Comparison of ENCODE assay signal across 9 mouse cellular contexts in the genomic region with DNA sequence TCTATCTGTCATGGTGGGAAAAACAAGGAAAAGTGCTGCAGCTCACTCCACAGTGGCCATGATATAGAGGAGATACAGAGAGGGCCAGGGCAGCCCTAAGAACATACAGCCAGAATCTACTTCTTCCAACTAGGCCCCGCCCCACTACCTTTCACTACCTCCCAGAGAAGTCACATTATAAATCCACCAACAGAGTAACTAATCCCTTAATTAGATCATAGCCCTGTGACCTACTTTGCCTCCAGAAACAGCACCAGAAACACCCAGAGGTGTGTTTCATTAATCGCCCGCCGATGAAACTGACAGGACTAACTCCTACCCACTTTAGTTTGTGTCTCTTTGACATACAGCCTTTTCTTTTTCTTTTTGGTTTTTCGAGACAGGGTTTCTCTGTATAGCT. TPM values are rescaled to one million over a fixed set of nuclear protein-coding genes. Genes with fewer than 3 reads are reported as not detected.
DNase-seq lines count a peak whose midpoint lies in the region; ATAC-seq and TF ChIP-seq lines count a peak whose summit lies in the region.
"Had no signal": no experiment of that assay in that cellular context is flagged by ENCODE, and none has a peak within 500 bp of the region (broad histone marks: within the 10 kb centered on the region; RNA-seq: fewer than 3 reads in every experiment).

No protein-coding gene starts in this region.

- peaks cover 15% of the 10 kb centered on the region for H3K4me1 ChIP-seq in kidney, embryonic 15.5 days
- peaks cover 5% of the 10 kb centered on the region; the same call in 1 of the 2 replicates for H3K4me1 ChIP-seq in kidney, adult 2 months (ENCODE audit: control insufficient read depth, insufficient read depth, low read length)
- no peaks in the 10 kb centered on the region for H3K4me1 ChIP-seq in embryonic facial prominence, embryonic 11.5 days (ENCODE audit: control insufficient read depth, insufficient read depth, low read length)
- peaks cover 9% of the 10 kb centered on the region; the same call in 1 of the 2 replicates for H3K4me1 ChIP-seq in intestine, embryonic 16.5 days (ENCODE audit: control insufficient read depth, insufficient read depth, low read length)
- peaks cover 17% of the 10 kb centered on the region for H3K4me1 ChIP-seq in neural tube, embryonic 13.5 days (replicated peaks)

- H3K27me3 ChIP-seq in kidney, embryonic 15.5 days = no peaks in the 10 kb centered on the region
- H3K27me3 ChIP-seq in kidney, adult 2 months (replicated peaks; ENCODE audit: control insufficient read depth, insufficient read depth, low read length) = no peaks in the 10 kb centered on the region
- H3K27me3 ChIP-seq in embryonic facial prominence, embryonic 11.5 days (ENCODE audit: control insufficient read depth, insufficient read depth, low read length) = no peaks in the 10 kb centered on the region
- H3K27me3 ChIP-seq in intestine, embryonic 16.5 days (replicated peaks; ENCODE audit: control insufficient read depth, insufficient read depth, low read length) = no peaks in the 10 kb centered on the region
- 0 out of 2 replicates have a peak, but pooled peaks cover 10% of the 10 kb centered on the region for H3K27me3 ChIP-seq in neural tube, embryonic 13.5 days

- TF ChIP-seq POLR2A in kidney, adult 2 months (IDR thresholded peaks at IDR 0.05; ENCODE audit: low read depth, low read length) = no peak

- ATAC-seq in kidney, embryonic 15.5 days (replicated peaks; ENCODE audit: low FRiP score) = no peak
- no peak for ATAC-seq in embryonic facial prominence, embryonic 11.5 days (replicated peaks; ENCODE audit: insufficient number of reproducible peaks, low FRiP score, low TSS enrichment, low read depth)
- no peak for ATAC-seq in intestine, embryonic 16.5 days
- ATAC-seq in neural tube, embryonic 13.5 days (ENCODE audit: low read depth) = no peak

- peak overlapping the region; percentile 72 for H3K4me2 ChIP-seq in kidney, embryonic 15.5 days
- no peak overlapping the region for H3K4me2 ChIP-seq in embryonic facial prominence, embryonic 11.5 days (ENCODE audit: low read depth, low read length)
- peak overlapping the region; percentile 71 for H3K4me2 ChIP-seq in intestine, embryonic 16.5 days (ENCODE audit: low read depth, low read length)
- peak overlapping the region; percentile 86 for H3K4me2 ChIP-seq in neural tube, embryonic 13.5 days

- H3K36me3 ChIP-seq in kidney, embryonic 15.5 days = peaks cover 9% of the 10 kb centered on the region; the same call in 1 of the 2 replicates
- no peaks in the 10 kb centered on the region for H3K36me3 ChIP-seq in kidney, adult 2 months (ENCODE audit: control insufficient read depth, insufficient read depth, low read length)
- no peaks in the 10 kb centered on the region for H3K36me3 ChIP-seq in embryonic facial prominence, embryonic 11.5 days (replicated peaks; ENCODE audit: control insufficient read depth, insufficient read depth, low read depth, low read length)
- H3K36me3 ChIP-seq in intestine, embryonic 16.5 days (ENCODE audit: control insufficient read depth, insufficient read depth, low read length) = no peaks in the 10 kb centered on the region
- H3K36me3 ChIP-seq in neural tube, embryonic 13.5 days = no peaks in the 10 kb centered on the region

- peak overlapping the region; percentile 69 for H3K4me3 ChIP-seq in kidney, embryonic 15.5 days (replicated peaks)
- no peak overlapping the region for H3K4me3 ChIP-seq in kidney, adult 2 months (ENCODE audit: insufficient read depth, low read depth, low read length)
- H3K4me3 ChIP-seq in embryonic facial prominence, embryonic 11.5 days (ENCODE audit: low read depth, low read length) = peak overlapping the region; percentile 91
- peak overlapping the region; percentile 88; the same call in 1 of the 2 replicates for H3K4me3 ChIP-seq in intestine, embryonic 16.5 days (ENCODE audit: low read length)
- peak overlapping the region; percentile 90; the same call in 1 of the 2 replicates for H3K4me3 ChIP-seq in neural tube, embryonic 13.5 days

- H3K27ac ChIP-seq in kidney, embryonic 15.5 days = no peak overlapping the region
- no peak overlapping the region for H3K27ac ChIP-seq in kidney, adult 2 months (ENCODE audit: insufficient read depth, low read depth, low read length)
- H3K27ac ChIP-seq in embryonic facial prominence, embryonic 11.5 days (replicated peaks; ENCODE audit: low read depth, low read length) = no peak overlapping the region
- no peak overlapping the region for H3K27ac ChIP-seq in intestine, embryonic 16.5 days (ENCODE audit: low read length)
- H3K27ac ChIP-seq in neural tube, embryonic 13.5 days (replicated peaks) = no peak overlapping the region

- 72% methylated on average over 5 of the region's 5 CpGs for WGBS in kidney, embryonic 15.5 days
- 53% methylated on average over 5 of the region's 5 CpGs for WGBS in kidney, adult 2 months
- WGBS in embryonic facial prominence, embryonic 11.5 days = 79% methylated on average over 5 of the region's 5 CpGs
- WGBS in intestine, embryonic 16.5 days = 83% methylated on average over 5 of the region's 5 CpGs
- WGBS in neural tube, embryonic 13.5 days = 85% methylated on average over 5 of the region's 5 CpGs

- DNase-seq in kidney, adult 2 months = no peak
- DNase-seq in embryonic facial prominence, embryonic 11.5 days (ENCODE audit: low spot score) = no peak
- DNase-seq in spleen, postnatal 4 days (ENCODE audit: low spot score in 2 of 2) = no peak
- DNase-seq in adrenal gland, postnatal 4 days (ENCODE audit: low spot score in 2 of 2) = no peak
- DNase-seq in frontal cortex, postnatal 25 days (ENCODE audit: low spot score in 2 of 2) = no peak

- TF ChIP-seq CTCF in kidney, adult 2 months (conservative IDR thresholded peaks at IDR 0.05; ENCODE audit: insufficient read depth, insufficient read length, low read depth, low read length) = no peak

- H3K9ac ChIP-seq in kidney, embryonic 15.5 days = no peak overlapping the region
- no peak overlapping the region for H3K9ac ChIP-seq in embryonic facial prominence, embryonic 11.5 days (replicated peaks; ENCODE audit: low read length)
- H3K9ac ChIP-seq in intestine, embryonic 16.5 days (ENCODE audit: low read depth, low read length) = no peak overlapping the region
- H3K9ac ChIP-seq in neural tube, embryonic 13.5 days = 0 out of 2 replicates have a peak overlapping the region, but pooled peaks have one; percentile 83

- no peaks in the 10 kb centered on the region for H3K9me3 ChIP-seq in kidney, embryonic 15.5 days (replicated peaks)
- H3K9me3 ChIP-seq in embryonic facial prominence, embryonic 11.5 days (replicated peaks; ENCODE audit: control insufficient read depth, low read length) = no peaks in the 10 kb centered on the region
- H3K9me3 ChIP-seq in intestine, embryonic 16.5 days (ENCODE audit: control insufficient read depth, low read length) = no peaks in the 10 kb centered on the region
- no peaks in the 10 kb centered on the region for H3K9me3 ChIP-seq in neural tube, embryonic 13.5 days

RNA-seq across cellular contexts. Expression of a gene that starts 1.5 kb away (rescaled TPM):
- polyA plus RNA-seq in kidney, embryonic 15.5 days (2015; fragmentation: Nextera tagmentation; extraction: Ambion mirVana) = 37.9 and 39.5 TPM in 2 replicates
- polyA plus RNA-seq in kidney, adult 2 months (2012; rRNA removed) = 2.3 and 3.2 TPM in 2 replicates
- 55.9 and 56.3 TPM in 2 replicates for polyA plus RNA-seq in embryonic facial prominence, embryonic 11.5 days (2014; fragmentation: Nextera tagmentation; extraction: Ambion mirVana)
- polyA plus RNA-seq in intestine, embryonic 16.5 days (2015; fragmentation: Nextera tagmentation; extraction: Ambion mirVana) = 28.0 and 31.7 TPM in 2 replicates
- polyA plus RNA-seq in neural tube, embryonic 13.5 days (2015; fragmentation: Nextera tagmentation; extraction: Ambion mirVana) = 40.1 and 43.1 TPM in 2 replicates
- total RNA-seq in adrenal gland, postnatal 4 days (2021) = 10 to 100 TPM; 28.6 to 31.0 TPM

RNA-seq across cellular contexts. Expression of a gene that starts 54.4 kb away (rescaled TPM):
- 0.30 and 0.48 TPM in 2 replicates for polyA plus RNA-seq in kidney, embryonic 15.5 days (2015; fragmentation: Nextera tagmentation; extraction: Ambion mirVana)
- not detected in 2 replicates for polyA plus RNA-seq in kidney, adult 2 months (2012; rRNA removed)
- polyA plus RNA-seq in embryonic facial prominence, embryonic 11.5 days (2014; fragmentation: Nextera tagmentation; extraction: Ambion mirVana) = 0.34 and 0.38 TPM in 2 replicates
- 0.42 and 0.44 TPM in 2 replicates for polyA plus RNA-seq in intestine, embryonic 16.5 days (2015; fragmentation: Nextera tagmentation; extraction: Ambion mirVana)
- 6.5 and 7.0 TPM in 2 replicates for polyA plus RNA-seq in neural tube, embryonic 13.5 days (2015; fragmentation: Nextera tagmentation; extraction: Ambion mirVana)
- total RNA-seq in adrenal gland, postnatal 4 days (2021) = not detected
- total RNA-seq: gastrocnemius, adult 18-20 months had no signal
